Mouse (Mus musculus) cortical plate, adult 2 months (tissue): Measurements from ENCODE around the gene Scn8a.

Source experiments
- CTCF ChIP-seq: fragments of 200-500 bp; IDR thresholded peaks from 2 replicates; pipeline ENCODE4 v1.5.1; 2011; ENCODE audit warnings: mild to moderate bottlenecking, control low read depth, low read length; ENCODE audit not compliant: insufficient read depth; ENCODE audit errors: extremely low read depth
- POLR2A ChIP-seq: fragments of 200-500 bp; IDR thresholded peaks from 2 replicates; pipeline ENCODE4 v1.6.1; 2011; ENCODE audit warnings: mild to moderate bottlenecking, low read length, control low read depth; ENCODE audit not compliant: insufficient read depth; ENCODE audit errors: extremely low read depth

DNA sequence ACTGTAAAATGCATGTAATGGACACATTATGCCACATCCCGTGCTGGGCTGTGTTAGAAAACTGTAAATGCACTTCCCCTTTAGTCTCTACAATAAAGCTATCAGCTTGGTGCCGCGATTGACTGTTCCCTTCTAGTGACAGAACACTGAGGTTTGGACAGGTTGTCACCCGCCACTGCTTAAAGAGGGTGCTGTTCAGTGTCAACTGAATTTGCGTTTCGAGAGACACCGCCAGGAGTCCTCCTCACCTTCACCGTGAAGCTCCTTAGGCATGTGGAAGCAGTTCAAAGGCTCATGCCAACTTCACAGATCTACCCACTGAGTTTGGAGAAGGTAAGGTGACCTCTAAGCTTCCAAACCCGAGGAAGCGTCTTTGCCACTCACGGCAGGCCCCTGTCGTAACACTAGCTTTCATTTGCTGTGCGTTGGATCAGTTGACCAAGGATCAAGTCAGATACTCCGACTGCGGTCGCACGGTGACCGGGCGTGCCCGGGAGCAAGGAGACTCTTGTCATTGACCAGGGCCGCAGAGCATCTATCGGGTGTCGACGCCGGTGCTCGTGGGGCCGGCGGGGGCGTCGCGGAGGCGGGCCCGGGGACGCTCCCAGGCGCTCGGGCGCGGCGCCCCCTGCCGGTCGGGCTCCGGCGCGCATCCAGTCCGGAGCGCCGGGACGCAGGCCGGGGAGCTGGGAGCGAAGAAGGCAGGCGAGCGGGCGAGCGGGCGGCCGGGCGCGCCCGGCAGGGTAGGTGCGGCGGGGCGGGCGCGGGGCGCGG is 530 bp downstream of the Scn8a start:
- TF ChIP-seq CTCF (0 out of 2 replicates have a peak, but pooled peaks have one; percentile 0), POLR2A (peak; percentile 24; the same call in 1 of the 2 replicates)
